Mouse (Mus musculus) lung, adult 2 months (tissue): ENCODE results near the gene Pdk2.

Experiments
- CTCF ChIP-seq: fragments of 200-500 bp; IDR thresholded peaks from 2 replicates; pipeline ENCODE4 v1.5.1; 2011; ENCODE audit warnings: mild to moderate bottlenecking, low read length, control low read depth; ENCODE audit not compliant: insufficient read depth
- POLR2A ChIP-seq: fragments of 200-500 bp; IDR thresholded peaks from 2 replicates; pipeline ENCODE4 v1.6.1; 2011; ENCODE audit warnings: low read depth, mild to moderate bottlenecking, control low read depth, low read length, borderline replicate concordance; ENCODE audit errors: extremely low read depth

DNA sequence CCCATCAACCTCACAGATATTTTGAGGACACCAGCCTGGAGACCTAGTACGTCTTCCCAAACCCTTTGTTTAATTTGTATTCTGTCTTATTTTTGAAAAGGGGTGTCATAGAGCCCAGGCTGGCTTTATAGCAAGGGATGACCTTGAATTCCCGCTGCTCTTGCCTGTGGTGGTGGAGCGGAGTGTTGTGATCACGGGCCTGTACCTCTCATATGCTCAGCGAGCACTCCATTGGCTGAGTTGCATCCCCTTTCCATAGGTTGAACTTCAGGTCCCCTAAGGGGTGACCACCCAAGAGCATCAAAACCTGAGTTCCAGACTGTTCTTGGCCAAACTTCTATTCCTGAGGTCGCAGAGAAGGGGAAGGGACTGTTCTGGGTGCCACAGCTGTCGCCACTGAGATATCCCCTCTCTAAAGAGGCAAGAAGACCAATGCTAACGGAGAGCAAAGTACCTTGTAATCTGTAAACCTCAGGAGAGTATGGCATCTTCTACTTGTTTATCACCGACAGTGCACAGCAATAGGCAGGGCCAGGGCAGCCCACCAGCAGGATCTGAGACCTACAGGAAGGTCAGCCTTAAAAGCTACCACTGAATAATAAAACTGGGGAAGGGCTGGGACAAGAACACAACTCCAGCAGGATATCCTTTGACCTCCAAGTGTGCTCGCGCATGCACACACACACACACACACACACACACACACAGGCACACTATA, 61.5 kb downstream of the Pdk2 start:
- TF ChIP-seq POLR2A (no peak), CTCF (no peak)
